Mouse (Mus musculus) bone marrow, adult 2 months (tissue): Measurements from ENCODE around the gene Zmym4.

ENCODE experiments used
- CTCF ChIP-seq: fragments of 200-500 bp; IDR thresholded peaks from 2 replicates; pipeline ENCODE4 v1.5.1; 2011; ENCODE audit warnings: low read length, control low read depth; ENCODE audit not compliant: control insufficient read depth, insufficient read depth
- POLR2A ChIP-seq: fragments of 200-500 bp; IDR thresholded peaks from 2 replicates; pipeline ENCODE4 v1.6.1; 2011; ENCODE audit warnings: low read depth, mild to moderate bottlenecking, control low read depth, low read length, borderline replicate concordance; ENCODE audit not compliant: control insufficient read depth

- no peak for TF ChIP-seq CTCF
- TF ChIP-seq POLR2A = no peak
Measured at GRCm38 (mm10) chr4:126943421-126943820, 24.5 kb downstream of the Zmym4 start.
